Mouse (Mus musculus) lung, embryonic 15.5 days (tissue): ENCODE results near the gene Serp1. TPM values are rescaled to one million over a fixed set of nuclear protein-coding genes. Genes with fewer than 3 reads are reported as not detected.

Source experiments
- ATAC-seq: fragments of 200-750 bp; cut with Nextera tagmentation; 2 replicates; pipeline ENCODE4 v1.8.0; 2017; ENCODE audit warnings: moderate number of reproducible peaks, borderline replicate concordance; ENCODE audit not compliant: low FRiP score, low TSS enrichment; ENCODE audit errors: extremely low read depth
- H3K27ac ChIP-seq: fragments of 300-500 bp; sonication (generic); 2 replicates; pipeline ENCODE4 v1.5.1; 2015; ENCODE audit warnings: moderate library complexity, mild to moderate bottlenecking, inconsistent platforms
- H3K27me3 ChIP-seq: fragments of 300-500 bp; sonication (generic); 2 replicates; pipeline ENCODE4 v1.6.1; 2015; ENCODE audit warnings: inconsistent platforms
- H3K36me3 ChIP-seq: fragments of 300-500 bp; sonication (generic); 2 replicates; pipeline ENCODE4 v1.6.1; 2015; ENCODE audit warnings: inconsistent platforms
- H3K4me1 ChIP-seq: fragments of 300-500 bp; sonication (generic); 2 replicates; pipeline ENCODE4 v1.6.1; 2015; ENCODE audit warnings: inconsistent platforms
- H3K4me2 ChIP-seq: fragments of 300-500 bp; sonication (generic); 2 replicates; pipeline ENCODE4 v1.6.1; 2015; ENCODE audit warnings: inconsistent platforms, mild to moderate bottlenecking, moderate library complexity
- H3K4me3 ChIP-seq: fragments of 300-500 bp; sonication (generic); 2 replicates; pipeline ENCODE4 v1.5.1; 2015; ENCODE audit warnings: mild to moderate bottlenecking, inconsistent platforms
- H3K9ac ChIP-seq: fragments of 300-500 bp; sonication (generic); 2 replicates; pipeline ENCODE4 v1.6.1; 2015; ENCODE audit warnings: inconsistent platforms
- H3K9me3 ChIP-seq: fragments of 300-500 bp; sonication (generic); 2 replicates; pipeline ENCODE4 v1.6.1; 2016; ENCODE audit warnings: inconsistent platforms
- WGBS: fragments of 180-500 bp; shearing (Covaris S2); methylation state at CpG from one replicate; pipeline ENCODE4 v1.1.7; 2015; 5-methylcytosine and 5-hydroxymethylcytosine counted together
- polyA plus RNA-seq: library from polyadenylated mRNA; unstranded; fragments of >200 nt; fragmentation: Nextera tagmentation; extraction: Ambion mirVana; gene quantifications from 2 replicates; pipeline ENCODE4 v1.2.1, GENCODE M21; 2015

The Serp1 gene
- 142 and 145 TPM in 2 replicates for polyA plus RNA-seq

DNA sequence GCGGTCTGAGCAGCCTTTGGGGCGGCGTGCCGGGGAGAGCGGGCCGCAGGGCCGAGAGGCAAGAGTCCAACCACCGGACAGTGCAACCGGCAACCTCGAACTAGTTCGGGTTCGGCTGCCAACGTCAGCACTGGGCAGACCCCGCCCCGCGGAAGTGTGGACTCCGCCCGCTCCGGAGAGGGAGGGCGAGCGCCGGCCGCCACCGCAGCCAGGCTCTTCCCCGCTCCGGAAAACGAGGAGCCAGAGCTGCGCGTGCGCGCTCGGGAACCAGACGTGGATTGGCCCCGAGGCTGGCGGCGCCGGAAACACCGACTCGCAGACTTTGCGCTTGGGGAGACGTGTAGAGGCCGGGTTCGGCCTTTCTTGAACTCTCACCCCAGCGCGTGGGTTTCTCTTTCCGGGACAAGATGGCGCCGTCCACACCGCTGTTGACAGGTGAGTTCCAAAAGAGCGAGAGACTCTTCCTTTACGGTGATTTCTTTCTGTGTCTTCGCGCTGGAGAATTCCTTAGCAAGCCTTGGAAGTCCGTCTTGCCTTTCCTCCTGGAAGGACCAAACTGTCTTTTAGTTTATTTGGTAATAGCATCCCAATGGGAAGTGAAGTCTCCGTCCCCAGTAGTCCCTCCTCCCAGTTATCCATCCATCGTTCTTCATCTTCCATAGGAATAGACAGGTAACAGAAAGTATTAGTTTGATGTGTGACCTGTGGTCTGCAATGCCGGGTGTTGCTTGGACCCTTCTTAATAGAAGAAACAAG, at the start of gene Serp1, which contains the start of gene Eif2a:
Gene Serp1 (minus strand): TSS at position 241 of the 756 bp plus-strand sequence.
Gene Eif2a (plus strand): TSS at position 170 of the 756 bp plus-strand sequence.
- Histone ChIP-seq H3K4me1 (peaks cover 18% of the 10 kb centered on the region), H3K4me2 (peak within 1 kb of the TSS; percentile 59), H3K9ac (peak within 1 kb of the TSS; percentile 87), H3K27ac (peak within 1 kb of the TSS; percentile 85), H3K9me3 (no peaks in the 10 kb centered on the region), H3K36me3 (peaks cover 19% of the 10 kb centered on the region), H3K4me3 (peak within 1 kb of the TSS; percentile 72), H3K27me3 (no peaks in the 10 kb centered on the region)
- WGBS: under 1% methylated on average over 57 of the region's 57 CpGs
- ATAC-seq: peak; percentile 100

DNA sequence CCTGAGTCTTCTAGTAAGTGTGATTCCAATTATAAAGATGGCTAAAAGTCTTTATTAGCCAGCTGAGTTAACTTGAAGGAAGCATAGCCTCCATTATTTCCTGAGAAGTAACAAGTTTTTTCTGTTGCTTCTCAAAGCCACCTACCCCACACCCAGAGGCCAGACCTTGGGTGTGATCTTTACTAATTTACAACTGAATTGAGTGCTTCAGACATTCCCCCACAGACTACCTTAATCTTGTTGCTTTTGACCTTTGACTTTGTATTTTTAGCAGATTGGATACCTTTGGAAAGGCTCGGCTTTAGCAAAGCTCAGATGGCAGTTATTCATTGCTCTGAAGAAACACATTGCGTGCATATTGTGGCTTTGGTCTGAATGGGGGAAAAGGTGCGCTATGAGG, 45.1 kb upstream of the Serp1 start:
- 86% methylated on average over 3 of the region's 3 CpGs for WGBS

DNA sequence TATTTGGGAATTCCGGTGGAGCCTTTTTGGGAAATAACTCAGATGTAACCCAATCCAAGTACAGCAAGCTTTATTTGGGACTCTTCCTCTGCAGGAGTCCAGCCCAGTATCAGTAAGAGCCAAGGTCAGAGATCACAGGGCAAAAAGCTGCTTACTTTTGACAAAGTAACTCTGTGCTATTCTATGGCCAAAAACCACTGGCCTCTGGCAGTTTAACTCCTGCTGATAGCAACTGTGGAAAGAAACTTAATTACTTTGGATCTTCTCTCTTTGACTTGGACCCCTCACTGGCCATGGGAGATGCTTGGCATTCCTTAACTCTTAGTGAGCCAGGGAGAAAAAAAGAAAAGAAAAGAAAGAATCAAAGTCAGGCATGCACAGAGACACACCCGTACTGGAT, 35.7 kb upstream of the Serp1 start:
- ATAC-seq: no peak
- no peak overlapping the region for H3K4me3 ChIP-seq
- H3K27ac ChIP-seq: no peak overlapping the region
- no peaks in the 10 kb centered on the region for H3K4me1 ChIP-seq
- H3K36me3 ChIP-seq: peaks cover 13% of the 10 kb centered on the region
- no peaks in the 10 kb centered on the region for H3K9me3 ChIP-seq
- H3K9ac ChIP-seq: no peak overlapping the region
- no peaks in the 10 kb centered on the region for H3K27me3 ChIP-seq
- H3K4me2 ChIP-seq: no peak overlapping the region
- 55% methylated on average over 2 of the region's 2 CpGs for WGBS

More for the DNA sequence above, 45.1 kb upstream of the Serp1 start:
- Histone ChIP-seq H3K4me2 (no peak overlapping the region), H3K27ac (no peak overlapping the region), H3K9ac (no peak overlapping the region), H3K36me3 (no peaks in the 10 kb centered on the region), H3K9me3 (no peaks in the 10 kb centered on the region), H3K4me1 (no peaks in the 10 kb centered on the region), H3K4me3 (no peak overlapping the region), H3K27me3 (no peaks in the 10 kb centered on the region)
- no peak for ATAC-seq

DNA sequence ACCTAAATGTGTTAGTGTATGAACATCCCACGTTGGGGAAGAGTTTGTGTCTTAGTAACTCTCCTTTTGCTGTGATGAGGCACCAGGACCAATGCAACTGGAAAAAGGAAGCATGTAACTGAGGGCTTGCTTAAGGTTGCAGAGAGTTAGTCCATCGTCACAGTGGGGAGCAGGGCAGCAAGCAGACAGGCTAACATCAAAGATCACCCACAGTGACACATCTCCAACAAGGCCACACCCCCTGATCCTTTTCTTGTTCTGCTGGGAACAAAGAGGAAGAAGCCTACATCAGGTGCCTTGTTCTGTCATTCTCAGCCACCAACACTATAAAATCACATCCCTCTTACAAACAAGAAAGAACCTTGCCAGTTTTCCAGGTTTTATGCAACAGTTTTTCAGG, 34.2 kb upstream of the Serp1 start:
- Histone ChIP-seq H3K27me3 (no peaks in the 10 kb centered on the region), H3K9ac (no peak overlapping the region), H3K4me1 (no peaks in the 10 kb centered on the region), H3K4me3 (no peak overlapping the region), H3K9me3 (no peaks in the 10 kb centered on the region), H3K4me2 (no peak overlapping the region), H3K27ac (no peak overlapping the region), H3K36me3 (peaks cover 23% of the 10 kb centered on the region)
- 47% methylated on average over 2 of the region's 2 CpGs for WGBS
- ATAC-seq: no peak

DNA sequence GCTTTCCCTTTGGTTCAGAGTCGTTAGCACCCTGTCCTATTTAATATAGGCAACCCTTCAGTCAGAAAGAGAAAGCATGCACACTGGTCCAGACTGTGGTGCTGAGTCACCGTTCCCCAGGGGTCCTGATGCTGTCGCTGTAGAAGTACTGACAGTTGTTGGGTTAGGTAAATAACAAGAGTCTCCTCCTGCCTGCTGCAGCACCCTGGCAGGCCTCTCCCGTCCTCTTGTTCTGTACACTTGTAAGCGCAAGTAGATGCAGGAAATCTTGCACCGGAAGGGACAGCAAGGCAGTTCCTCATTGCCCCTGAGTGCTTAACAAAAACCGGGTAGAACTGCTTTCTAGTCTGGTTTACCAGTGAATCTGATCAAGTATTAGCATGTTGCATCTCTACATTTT, 31.0 kb upstream of the Serp1 start:
- Histone ChIP-seq H3K4me2 (no peak overlapping the region), H3K27ac (no peak overlapping the region), H3K4me1 (no peaks in the 10 kb centered on the region), H3K4me3 (no peak overlapping the region), H3K9me3 (no peaks in the 10 kb centered on the region), H3K9ac (no peak overlapping the region), H3K27me3 (no peaks in the 10 kb centered on the region), H3K36me3 (peaks cover 48% of the 10 kb centered on the region)
- no peak for ATAC-seq
- 82% methylated on average over 7 of the region's 7 CpGs for WGBS

DNA sequence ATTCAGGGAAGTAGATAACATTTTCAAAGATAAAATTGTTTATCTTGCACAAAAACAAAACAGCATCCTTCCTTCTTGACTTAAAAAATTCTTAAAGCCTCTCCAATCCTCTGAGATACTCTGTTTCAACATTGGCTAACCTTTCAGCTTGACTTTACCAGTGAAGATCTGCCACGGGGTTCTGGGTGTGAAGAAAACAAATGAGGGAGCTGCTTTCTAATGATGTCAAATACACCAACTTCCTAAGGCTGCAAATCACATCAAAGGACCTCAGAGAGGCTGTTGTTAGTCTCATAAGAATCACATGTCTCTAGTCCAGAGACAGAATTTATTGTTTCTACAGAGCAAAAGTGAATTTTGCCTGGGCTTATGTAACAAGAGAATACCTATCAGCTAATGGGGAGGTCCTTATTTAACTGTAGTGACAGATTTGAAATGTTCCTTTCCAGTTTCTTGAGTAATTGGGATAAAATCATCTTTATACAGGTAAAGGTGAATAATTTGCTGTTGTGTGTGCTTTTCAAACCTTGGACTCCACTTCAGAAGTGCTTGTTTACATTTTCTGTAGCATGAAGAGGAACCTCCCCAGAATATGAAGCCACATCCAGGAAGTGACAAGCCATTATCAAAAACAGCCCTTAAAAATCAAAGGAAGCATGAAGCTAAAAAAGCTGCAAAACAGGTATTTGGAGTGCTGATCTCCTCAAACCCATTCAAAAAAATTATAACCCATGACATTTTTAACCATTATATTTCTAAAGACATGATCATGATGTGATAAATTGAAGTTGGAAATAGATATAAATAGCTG, 26.5 kb upstream of the Serp1 start:
- Histone ChIP-seq H3K4me3 (no peak overlapping the region), H3K4me1 (no peaks in the 10 kb centered on the region), H3K4me2 (no peak overlapping the region), H3K9me3 (no peaks in the 10 kb centered on the region), H3K27ac (no peak overlapping the region), H3K27me3 (no peaks in the 10 kb centered on the region), H3K9ac (no peak overlapping the region), H3K36me3 (peaks cover 70% of the 10 kb centered on the region)
- WGBS: 59% methylated on average over 1 of the region's 1 CpGs
- ATAC-seq: no peak

DNA sequence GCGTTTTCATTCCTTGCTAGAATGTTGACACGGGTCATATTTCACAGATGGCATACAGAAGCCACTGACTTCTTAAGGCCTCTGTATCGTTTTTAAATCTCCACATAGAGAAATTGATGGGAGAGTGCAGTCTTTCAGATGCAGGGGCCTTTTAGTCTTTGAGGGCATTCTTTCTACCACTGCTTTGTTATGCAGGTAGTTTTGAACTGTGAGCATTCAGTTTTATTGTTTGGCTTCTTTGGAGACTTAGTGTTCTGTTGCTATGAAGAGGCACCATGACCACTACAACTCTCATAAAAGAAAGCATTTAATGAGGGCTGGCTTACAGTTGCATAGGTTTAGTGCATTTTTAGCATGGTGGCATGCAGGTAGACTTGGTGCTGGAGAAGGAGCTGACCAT, 10.9 kb upstream of the Serp1 start:
- peaks cover 53% of the 10 kb centered on the region for H3K36me3 ChIP-seq
- WGBS: 85% methylated on average over 3 of the region's 3 CpGs

DNA sequence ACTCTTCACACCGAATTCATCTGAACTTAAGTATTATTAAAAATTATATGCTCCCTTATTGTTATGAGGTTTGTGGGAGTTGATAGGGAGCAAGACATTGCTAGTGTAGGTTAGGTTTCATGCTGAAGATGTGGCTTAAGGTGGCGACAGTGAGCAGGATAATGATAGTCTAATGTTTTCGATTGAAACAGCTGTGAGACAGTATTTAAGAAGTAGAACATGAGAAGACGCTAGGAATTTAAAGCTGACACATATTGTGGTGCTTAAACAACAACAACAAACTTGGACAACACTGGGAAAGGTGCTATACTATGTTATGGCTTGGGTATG, 681 bp upstream of the Serp1 start:
- Histone ChIP-seq H3K9ac (peak overlapping the region; percentile 33), H3K36me3 (peaks cover 18% of the 10 kb centered on the region), H3K27ac (peak overlapping the region; percentile 35; the same call in 1 of the 2 replicates), H3K4me1 (peaks cover 18% of the 10 kb centered on the region), H3K9me3 (no peaks in the 10 kb centered on the region), H3K27me3 (no peaks in the 10 kb centered on the region), H3K4me2 (peak overlapping the region; percentile 59), H3K4me3 (peak overlapping the region; percentile 72)
- 6% methylated on average over 4 of the region's 4 CpGs for WGBS
- ATAC-seq: no peak

More for the DNA sequence above, 10.9 kb upstream of the Serp1 start:
- Histone ChIP-seq H3K9ac (no peak overlapping the region), H3K9me3 (no peaks in the 10 kb centered on the region), H3K4me1 (no peaks in the 10 kb centered on the region), H3K27ac (no peak overlapping the region), H3K4me2 (no peak overlapping the region), H3K4me3 (no peak overlapping the region), H3K27me3 (no peaks in the 10 kb centered on the region)
- ATAC-seq: no peak

DNA sequence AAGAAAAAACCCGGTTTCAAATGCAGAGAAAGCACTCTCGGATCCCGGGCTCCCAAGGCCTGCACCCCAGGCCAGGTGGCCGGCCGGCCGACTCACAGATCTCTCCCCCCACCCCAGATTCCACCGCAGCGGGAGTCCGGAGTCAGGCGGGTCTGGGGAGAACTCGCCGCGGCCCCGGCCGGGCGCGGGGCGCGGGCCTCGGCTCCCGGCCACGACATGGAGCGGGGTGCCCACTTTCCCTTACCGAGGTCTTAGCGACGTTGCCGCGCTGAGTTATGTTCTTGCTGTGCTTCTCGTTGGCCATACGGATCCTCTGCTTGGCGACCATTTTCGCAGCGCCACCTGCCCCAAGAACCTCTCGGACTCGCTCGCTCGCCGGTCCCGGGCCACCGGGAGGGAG, 526 bp downstream of the Serp1 start:
- peak; percentile 44 for ATAC-seq

DNA sequence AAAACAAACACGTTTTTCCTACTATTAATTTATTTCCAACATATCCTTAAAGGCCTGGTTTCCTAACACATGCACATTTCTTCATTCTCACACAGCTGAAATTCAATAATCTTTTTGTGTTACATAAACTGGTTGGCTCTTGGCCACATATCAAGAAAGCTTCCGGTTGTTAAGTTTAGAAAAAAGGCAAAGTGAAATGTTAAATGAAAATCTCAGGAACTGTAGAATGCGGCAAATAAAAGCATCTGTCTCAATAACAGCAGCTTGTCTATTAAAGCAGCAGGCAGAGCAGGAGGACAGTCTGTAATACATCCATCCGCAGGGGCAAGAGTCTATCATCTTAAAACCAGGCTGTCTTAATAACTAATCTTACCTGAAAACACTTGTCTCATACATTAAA, 1.4 kb downstream of the Serp1 start:
- ATAC-seq: no peak
- H3K27me3 ChIP-seq: no peaks in the 10 kb centered on the region
- WGBS: 34% methylated on average over 4 of the region's 4 CpGs
- peaks cover 18% of the 10 kb centered on the region for H3K4me1 ChIP-seq
- no peak overlapping the region for H3K27ac ChIP-seq
- peak overlapping the region; percentile 59 for H3K4me2 ChIP-seq
- peak overlapping the region; percentile 72 for H3K4me3 ChIP-seq
- no peaks in the 10 kb centered on the region for H3K9me3 ChIP-seq
- H3K36me3 ChIP-seq: peaks cover 26% of the 10 kb centered on the region
- peak overlapping the region; percentile 87 for H3K9ac ChIP-seq

More for the DNA sequence above, 526 bp downstream of the Serp1 start:
- Histone ChIP-seq H3K9me3 (no peaks in the 10 kb centered on the region), H3K27me3 (no peaks in the 10 kb centered on the region), H3K36me3 (peaks cover 23% of the 10 kb centered on the region), H3K27ac (peak overlapping the region; percentile 85), H3K9ac (peak overlapping the region; percentile 87), H3K4me1 (peaks cover 18% of the 10 kb centered on the region), H3K4me3 (peak overlapping the region; percentile 72), H3K4me2 (peak overlapping the region; percentile 59)
- whole genome bisulfite sequencing: 0% methylated on average over 36 of the region's 40 CpGs

DNA sequence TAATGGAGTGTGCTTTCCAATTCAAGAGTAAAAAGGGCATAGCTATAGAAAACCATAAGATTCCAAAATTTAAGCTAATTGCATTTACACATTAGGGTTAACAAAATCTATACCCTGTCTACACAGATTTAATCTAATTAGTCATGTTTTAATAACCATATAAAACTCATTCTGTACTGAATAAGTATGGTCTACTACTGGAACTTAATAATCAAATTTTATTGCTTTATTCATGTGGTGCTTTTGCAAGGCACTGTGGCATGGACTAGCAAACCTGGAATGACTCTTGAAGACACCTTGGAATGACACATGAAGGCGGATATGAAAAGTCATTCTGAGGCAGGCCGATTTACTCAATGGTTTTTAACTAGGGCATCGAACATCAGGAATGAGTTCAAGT, 2.3 kb downstream of the Serp1 start:
- Histone ChIP-seq H3K27me3 (no peaks in the 10 kb centered on the region), H3K4me2 (no peak overlapping the region), H3K36me3 (peaks cover 26% of the 10 kb centered on the region), H3K9ac (no peak overlapping the region), H3K27ac (no peak overlapping the region), H3K4me3 (no peak overlapping the region), H3K9me3 (no peaks in the 10 kb centered on the region), H3K4me1 (peaks cover 18% of the 10 kb centered on the region)
- WGBS: 91% methylated on average over 3 of the region's 3 CpGs
- ATAC-seq: no peak

DNA sequence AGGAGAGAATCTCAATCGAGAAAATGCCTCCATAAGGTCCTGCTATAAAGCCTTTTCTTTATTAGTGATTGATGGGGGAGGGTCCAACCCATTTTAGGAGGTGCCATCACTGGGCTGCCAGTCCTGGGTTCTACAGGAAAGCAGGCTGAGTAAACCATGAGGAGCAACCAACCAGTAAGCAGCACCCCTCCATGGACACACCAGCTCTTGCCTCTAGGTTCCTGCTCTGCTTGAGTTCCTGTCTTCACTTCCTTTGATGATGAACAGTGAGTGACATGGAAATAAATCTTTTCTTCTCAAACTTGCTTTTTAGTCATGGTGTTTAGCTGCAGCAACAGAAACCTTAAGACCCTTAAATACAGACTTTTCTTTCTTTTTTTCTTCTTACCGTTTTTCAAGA, 4.3 kb downstream of the Serp1 start:
- Histone ChIP-seq H3K9ac (no peak overlapping the region), H3K36me3 (peaks cover 26% of the 10 kb centered on the region), H3K4me3 (no peak overlapping the region), H3K4me1 (peaks cover 12% of the 10 kb centered on the region), H3K27me3 (no peaks in the 10 kb centered on the region), H3K9me3 (no peaks in the 10 kb centered on the region), H3K4me2 (no peak overlapping the region), H3K27ac (no peak overlapping the region)
- ATAC-seq: no peak
- 91% methylated on average over 2 of the region's 2 CpGs for WGBS
